Mouse (Mus musculus): ENCODE measurements around the gene Gm10999. TPM values are rescaled to one million over a fixed set of nuclear protein-coding genes. Genes with fewer than 3 reads are reported as not detected.
"Not testable (repeated sequence)": the region's sequence is repeated elsewhere in the genome, so short reads cannot be mapped to it uniquely, and the experiment has no call there.

The Gm10999 gene
- not detected for total RNA-seq (2021)
- long read RNA-seq, experiment 1, result 0 reads
- long read RNA-seq, experiment 2, result 0 reads

DNA sequence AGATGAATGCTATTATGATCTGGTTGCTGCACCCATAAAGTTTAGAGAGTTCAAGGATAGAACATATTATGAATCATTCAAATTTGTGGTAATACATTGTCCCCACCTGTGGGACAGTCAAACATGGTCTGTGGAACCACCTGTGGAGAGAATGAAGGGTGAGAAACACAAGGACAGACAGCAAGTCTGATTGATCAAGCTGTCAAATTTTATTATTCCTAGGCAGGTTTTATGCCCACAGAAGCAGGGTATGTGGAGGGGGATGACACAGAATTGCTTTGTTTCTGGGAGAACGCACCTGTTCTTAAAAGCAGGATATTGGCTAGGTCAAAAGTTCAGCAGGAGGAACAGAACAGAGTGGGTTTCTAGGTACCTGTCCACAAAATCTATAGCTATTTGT lies at the start of gene Gm10999:
Gm10999 (minus strand) TSS at position 101 of the 400 bp plus-strand sequence.
- no peak for DNase-seq (ENCODE audit: low spot score in 2 of 2)

GRCm38 (mm10) chr8:129133475-129133874 lies 2.0 kb upstream of the Gm10999 start:
- DNase-seq (ENCODE audit: low spot score in 2 of 2), result no peak

- DNase-seq (ENCODE audit: low spot score in 2 of 2), result not testable (repeated sequence)
Measured at GRCm38 (mm10) chr8:129115761-129116160, 15.7 kb downstream of the Gm10999 start.

Other genes with a start within 250 kb of the Gm10999 start
- gene Ccdc7a, start 66.1 kb downstream of the Gm10999 start, total RNA-seq (2021), result not detected
- gene Ccdc7b, start 64.5 kb downstream of the Gm10999 start, total RNA-seq (2021), result not detected
- gene 2610044O15Rik8, start 102.7 kb upstream of the Gm10999 start, total RNA-seq (2021), result 10 to 100 TPM; 22.5 to 23.5 TPM